19 mouse cellular contexts compared by ENCODE assay signal in genomic region chr5:124621362-124621761, GRCm38 (mm10). TPM values are rescaled to one million over a fixed set of nuclear protein-coding genes. Genes with fewer than 3 reads are reported as not detected.
DNase-seq lines count a peak whose midpoint lies in the region; ATAC-seq and TF ChIP-seq lines count a peak whose summit lies in the region.
"Had no signal": no experiment of that assay in that cellular context is flagged by ENCODE, and none has a peak within 500 bp of the region (broad histone marks: within the 10 kb centered on the region; RNA-seq: fewer than 3 reads in every experiment).

No protein-coding gene starts in this region.

- H3K4me3 ChIP-seq in kidney, adult 2 months (ENCODE audit: insufficient read depth, low read depth, low read length), result no peak overlapping the region
- H3K4me3 ChIP-seq: forebrain, embryonic 15.5 days; heart, embryonic 12.5 days; liver, embryonic 12.5 days; midbrain, embryonic 15.5 days had no signal

- no peak for TF ChIP-seq CTCF in kidney, adult 2 months (conservative IDR thresholded peaks at IDR 0.05; ENCODE audit: insufficient read depth, insufficient read length, low read depth, low read length)

- H3K27me3 ChIP-seq in kidney, adult 2 months (replicated peaks; ENCODE audit: control insufficient read depth, insufficient read depth, low read length), result no peaks in the 10 kb centered on the region
- H3K27me3 ChIP-seq: forebrain, embryonic 15.5 days; heart, embryonic 12.5 days; liver, embryonic 12.5 days; midbrain, embryonic 15.5 days had no signal

- 74% methylated on average over 13 of the region's 13 CpGs for WGBS in kidney, adult 2 months

- H3K27ac ChIP-seq in kidney, adult 2 months (ENCODE audit: insufficient read depth, low read depth, low read length), result no peak overlapping the region
- H3K27ac ChIP-seq: forebrain, embryonic 15.5 days; liver, embryonic 12.5 days; midbrain, embryonic 15.5 days had no signal

- no peak for TF ChIP-seq POLR2A in kidney, adult 2 months (IDR thresholded peaks at IDR 0.05; ENCODE audit: low read depth, low read length)

- no peaks in the 10 kb centered on the region for H3K4me1 ChIP-seq in kidney, adult 2 months (ENCODE audit: control insufficient read depth, insufficient read depth, low read length)
- H3K4me1 ChIP-seq: forebrain, embryonic 15.5 days; heart, embryonic 12.5 days; liver, embryonic 12.5 days; midbrain, embryonic 15.5 days had no signal

- peak; percentile 17 for DNase-seq in kidney, adult 2 months
- DNase-seq in kidney, postnatal 10 days, result no peak
- DNase-seq in right cerebral cortex, postnatal 10 days (ENCODE audit: low spot score in 2 of 2), result peak; percentile 38 to 50
- DNase-seq in right cerebral cortex, postnatal 14 days, result no peak
- DNase-seq in urinary bladder, adult 2 months (ENCODE audit: low spot score), result no peak
- DNase-seq in frontal cortex, postnatal 25 days (ENCODE audit: low spot score in 2 of 2), result no peak
- DNase-seq: cerebellum, postnatal 14 days; heart, postnatal 36 days; kidney, adult 18-20 months; kidney, postnatal 25 days; lung, embryonic 14.5 days; thymus, adult 2 months had no signal

- ATAC-seq in megakaryocyte, adult 5-6 weeks (ENCODE audit: poor library complexity, severe bottlenecking), result peak; percentile 62
- ATAC-seq: CD4-positive, CD25-positive, alpha-beta regulatory T cell, adult 4 months; forebrain, embryonic 15.5 days; hindbrain, embryonic 16.5 days; liver, embryonic 12.5 days; midbrain, embryonic 15.5 days had no signal

- H3K36me3 ChIP-seq in kidney, adult 2 months (ENCODE audit: control insufficient read depth, insufficient read depth, low read length), result no peaks in the 10 kb centered on the region
- H3K36me3 ChIP-seq: liver, embryonic 12.5 days had no signal

RNA-seq across cellular contexts. Expression of gene Atp6v0a2, which starts 7.0 kb away (rescaled TPM):
- polyA plus RNA-seq in kidney, adult 2 months (2012; rRNA removed), result 37.1 and 47.2 TPM in 2 replicates
- total RNA-seq in megakaryocyte, adult 5-6 weeks (2015), result 15.2 and 16.6 TPM in 2 replicates
- total RNA-seq in megakaryocyte, adult 5-6 weeks (2017), result 19.4 and 24.0 TPM in 2 replicates
- polyA plus RNA-seq in urinary bladder, adult 2 months (2012; rRNA removed), result 35.7 and 36.5 TPM in 2 replicates

RNA-seq across cellular contexts. Expression of gene Gtf2h3, which starts 42.4 kb away (rescaled TPM):
- 34.5 and 35.1 TPM in 2 replicates for polyA plus RNA-seq in kidney, adult 2 months (2012; rRNA removed)
- total RNA-seq in megakaryocyte, adult 5-6 weeks (2015), result 8.0 and 8.6 TPM in 2 replicates
- total RNA-seq in megakaryocyte, adult 5-6 weeks (2017), result 11.6 and 20.7 TPM in 2 replicates
- 46.2 and 58.4 TPM in 2 replicates for polyA plus RNA-seq in urinary bladder, adult 2 months (2012; rRNA removed)

RNA-seq across cellular contexts. Expression of gene Eif2b1, which starts 42.4 kb away (rescaled TPM):
- 20.5 and 23.6 TPM in 2 replicates for polyA plus RNA-seq in kidney, adult 2 months (2012; rRNA removed)
- total RNA-seq in megakaryocyte, adult 5-6 weeks (2015), result 24.8 and 28.0 TPM in 2 replicates
- 15.6 and 20.0 TPM in 2 replicates for total RNA-seq in megakaryocyte, adult 5-6 weeks (2017)
- 42.0 and 46.2 TPM in 2 replicates for polyA plus RNA-seq in urinary bladder, adult 2 months (2012; rRNA removed)

Comparison
In these comparisons a context has a peak if more than half of its experiments do, and no peak if none do; other contexts are left out.
1. DNase-seq: peak in kidney, adult 2 months (single experiment) and right cerebral cortex, postnatal 10 days (2 of 2); none in kidney, postnatal 10 days (single experiment), right cerebral cortex, postnatal 14 days (single experiment), urinary bladder, adult 2 months (single experiment) and frontal cortex, postnatal 25 days (0 of 2).